In the genomic region with DNA sequence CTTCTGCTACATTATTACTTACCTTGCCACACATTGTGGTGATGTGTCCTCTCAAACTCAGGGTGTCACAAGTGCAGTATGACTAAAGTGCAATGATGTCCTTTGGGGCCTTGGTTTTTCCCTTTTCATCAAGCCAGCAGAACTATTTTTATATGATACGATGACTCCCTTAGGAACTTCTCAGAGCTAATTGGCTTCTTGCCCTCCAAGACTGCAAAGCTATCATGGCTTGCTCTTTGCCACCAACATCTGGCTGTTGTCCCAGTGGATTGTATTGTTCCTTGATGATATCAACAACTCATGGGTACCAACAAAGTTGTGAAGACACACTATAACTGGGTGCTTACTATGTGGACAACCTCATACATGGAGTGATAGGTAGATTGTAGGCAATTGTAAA, we compare ENCODE assay signal across 8 mouse cellular contexts. TPM values are rescaled to one million over a fixed set of nuclear protein-coding genes. Genes with fewer than 3 reads are reported as not detected.
DNase-seq lines count a peak whose midpoint lies in the region; ATAC-seq lines count a peak whose summit lies in the region.

Thoc2 (minus strand) TSS at position 101 of the 400 bp plus-strand sequence.

- no peak within 1 kb of the TSS for H3K4me2 ChIP-seq in lung, embryonic 16.5 days (ENCODE audit: low read depth, low read length)
- no peak within 1 kb of the TSS for H3K4me2 ChIP-seq in limb, embryonic 13.5 days (replicated peaks)
- no peak within 1 kb of the TSS for H3K4me2 ChIP-seq in stomach, embryonic 16.5 days (ENCODE audit: low read depth, low read length)

- no peak for DNase-seq in lung, postnatal 4 days
- DNase-seq in heart, postnatal 25 days (ENCODE audit: low spot score) = no peak
- DNase-seq in kidney, postnatal 10 days = no peak

- H3K27me3 ChIP-seq in lung, embryonic 16.5 days (ENCODE audit: control insufficient read depth, insufficient read depth, low read depth, low read length) = no peaks in the 10 kb centered on the region
- H3K27me3 ChIP-seq in limb, embryonic 13.5 days = no peaks in the 10 kb centered on the region
- H3K27me3 ChIP-seq in stomach, embryonic 16.5 days (ENCODE audit: control insufficient read depth, insufficient read depth, low read length) = no peaks in the 10 kb centered on the region

- H3K4me1 ChIP-seq in lung, embryonic 16.5 days (replicated peaks; ENCODE audit: control insufficient read depth, insufficient read depth, low read length) = no peaks in the 10 kb centered on the region
- no peaks in the 10 kb centered on the region for H3K4me1 ChIP-seq in limb, embryonic 13.5 days
- H3K4me1 ChIP-seq in stomach, embryonic 16.5 days (ENCODE audit: control insufficient read depth, insufficient read depth, low read length) = no peaks in the 10 kb centered on the region

- no peaks in the 10 kb centered on the region for H3K36me3 ChIP-seq in lung, embryonic 16.5 days (ENCODE audit: control insufficient read depth, insufficient read depth, low read length)
- H3K36me3 ChIP-seq in limb, embryonic 13.5 days = no peaks in the 10 kb centered on the region
- no peaks in the 10 kb centered on the region for H3K36me3 ChIP-seq in stomach, embryonic 16.5 days (ENCODE audit: control insufficient read depth, insufficient read depth, low read length)

- H3K27ac ChIP-seq in lung, embryonic 16.5 days (ENCODE audit: low read length) = no peak within 1 kb of the TSS
- no peak within 1 kb of the TSS for H3K27ac ChIP-seq in limb, embryonic 13.5 days
- H3K27ac ChIP-seq in stomach, embryonic 16.5 days (ENCODE audit: low read length) = no peak within 1 kb of the TSS

- no peak within 1 kb of the TSS for H3K4me3 ChIP-seq in lung, embryonic 16.5 days (ENCODE audit: low read length)
- H3K4me3 ChIP-seq in limb, embryonic 13.5 days = no peak within 1 kb of the TSS
- no peak within 1 kb of the TSS for H3K4me3 ChIP-seq in stomach, embryonic 16.5 days (replicated peaks; ENCODE audit: low read length)

- WGBS in lung, embryonic 16.5 days = 58% methylated on average over 1 of the region's 1 CpGs
- WGBS in limb, embryonic 13.5 days = 84% methylated on average over 1 of the region's 1 CpGs
- 93% methylated on average over 1 of the region's 1 CpGs for WGBS in stomach, embryonic 16.5 days

- intact Hi-C loops in heart, postnatal 25 days (cut with DNase I) = no loop called here

- no peaks in the 10 kb centered on the region for H3K9me3 ChIP-seq in lung, embryonic 16.5 days (ENCODE audit: control insufficient read depth, low read length)
- no peaks in the 10 kb centered on the region for H3K9me3 ChIP-seq in limb, embryonic 13.5 days
- no peaks in the 10 kb centered on the region for H3K9me3 ChIP-seq in stomach, embryonic 16.5 days (replicated peaks; ENCODE audit: control insufficient read depth, low read length)

- no peak within 1 kb of the TSS for H3K9ac ChIP-seq in lung, embryonic 16.5 days (ENCODE audit: low read length)
- H3K9ac ChIP-seq in limb, embryonic 13.5 days = no peak within 1 kb of the TSS
- H3K9ac ChIP-seq in stomach, embryonic 16.5 days (ENCODE audit: low read length) = no peak within 1 kb of the TSS

- ATAC-seq in lung, embryonic 16.5 days (ENCODE audit: low read depth) = no peak
- no peak for ATAC-seq in erythroid progenitor cell, adult 5-6 weeks (replicated peaks; ENCODE audit: low FRiP score, poor library complexity, severe bottlenecking)
- no peak for ATAC-seq in limb, embryonic 13.5 days (ENCODE audit: low FRiP score, low read depth)
- no peak for ATAC-seq in stomach, embryonic 16.5 days (ENCODE audit: insufficient read depth, low FRiP score)
- no peak for ATAC-seq in frontal cortex, adult (ENCODE audit: low TSS enrichment)

RNA-seq across cellular contexts. Expression of gene Thoc2, which starts in this region (rescaled TPM):
- polyA plus RNA-seq in lung, embryonic 16.5 days (2015; fragmentation: Nextera tagmentation; extraction: Ambion mirVana) = 82.7 and 85.4 TPM in 2 replicates
- total RNA-seq in erythroid progenitor cell, adult 5-6 weeks (2015; ENCODE audit: low replicate concordance) = 134 and 151 TPM in 2 replicates
- total RNA-seq in erythroid progenitor cell, adult 5-6 weeks (2017; ENCODE audit: low replicate concordance) = 151 and 200 TPM in 2 replicates
- total RNA-seq in heart, postnatal 25 days (2021) = 10 to 100 TPM; 24.5 to 27.4 TPM
- 94.2 and 96.7 TPM in 2 replicates for polyA plus RNA-seq in limb, embryonic 13.5 days (2015; fragmentation: Nextera tagmentation; extraction: Ambion mirVana)
- polyA plus RNA-seq in stomach, embryonic 16.5 days (2015; fragmentation: Nextera tagmentation; extraction: Ambion mirVana) = 67.8 and 71.2 TPM in 2 replicates

Comparison
In these comparisons a context has a peak if more than half of its experiments do, and no peak if none do; other contexts are left out.
1. RNA of gene Thoc2 (total RNA-seq): 134 to 200 TPM in erythroid progenitor cell, adult 5-6 weeks; 24.5 to 27.4 TPM in heart, postnatal 25 days; every median in the first group is over 4 times any median in the second.